Mouse (Mus musculus) testis, adult 2 months (tissue): ENCODE data around the gene Clstn2. TPM values are rescaled to one million over a fixed set of nuclear protein-coding genes. Genes with fewer than 3 reads are reported as not detected.

Experiments used
- H3K27ac ChIP-seq: fragments of 200-500 bp; 2 replicates; pipeline ENCODE4 v1.5.1; 2012; ENCODE audit warnings: low read depth, low read length; ENCODE audit not compliant: control insufficient read depth, insufficient read depth
- H3K27me3 ChIP-seq: fragments of 200-500 bp; 2 replicates; pipeline ENCODE4 v1.6.1; 2012; ENCODE audit warnings: mild to moderate bottlenecking, low read length, moderate library complexity; ENCODE audit not compliant: control insufficient read depth, insufficient read depth
- H3K36me3 ChIP-seq: fragments of 200-500 bp; 2 replicates; pipeline ENCODE4 v1.6.1; 2012; ENCODE audit warnings: mild to moderate bottlenecking, low read length; ENCODE audit not compliant: control insufficient read depth, insufficient read depth
- H3K4me1 ChIP-seq: fragments of 200-500 bp; 2 replicates; pipeline ENCODE4 v1.6.1; 2012; ENCODE audit warnings: low read length; ENCODE audit not compliant: control insufficient read depth, insufficient read depth
- H3K4me3 ChIP-seq: fragments of 200-500 bp; 2 replicates; pipeline ENCODE4 v1.5.1; 2012; ENCODE audit warnings: low read depth, mild to moderate bottlenecking, low read length, moderate library complexity, mixed read lengths; ENCODE audit not compliant: control insufficient read depth
- CTCF ChIP-seq: fragments of 200-500 bp; IDR thresholded peaks from 2 replicates; pipeline ENCODE4 v1.5.1; 2012; ENCODE audit warnings: low read depth, mild to moderate bottlenecking, inconsistent platforms, low read length, moderate library complexity; ENCODE audit not compliant: control insufficient read depth, insufficient read depth, insufficient replicate concordance
- POLR2A ChIP-seq: fragments of 200-500 bp; IDR thresholded peaks from 2 replicates; pipeline ENCODE4 v1.6.1; 2012; ENCODE audit warnings: low read depth, mild to moderate bottlenecking, inconsistent platforms, low read length, moderate library complexity; ENCODE audit not compliant: control insufficient read depth
- polyA plus RNA-seq: library from polyadenylated mRNA; depleted of rRNA; stranded (reverse); fragments of >200 nt; gene quantifications from 2 replicates; pipeline ENCODE4 v1.2.3, GENCODE M21; 2012

The Clstn2 gene
- polyA plus RNA-seq, 1 experiment: 0.43 TPM

DNA sequence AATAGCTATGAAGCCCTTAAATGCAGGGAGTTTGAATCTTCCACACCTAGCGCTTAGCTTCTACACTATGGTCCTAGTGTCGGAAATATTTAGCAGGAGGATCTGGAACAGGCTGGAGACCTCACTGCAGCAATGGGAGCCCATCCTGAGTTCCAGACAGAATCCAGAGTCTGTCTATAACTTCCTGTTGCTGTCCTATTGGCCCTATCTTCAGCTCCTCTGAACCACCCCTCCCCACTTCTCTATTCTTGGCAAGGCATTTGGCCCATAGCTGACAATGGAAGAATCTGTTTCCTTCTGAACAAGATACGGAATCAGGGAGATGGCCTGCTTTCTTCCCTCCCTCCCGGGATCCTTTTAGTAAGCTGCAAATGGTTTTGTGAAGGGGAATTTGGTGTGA, 488.6 kb downstream of the Clstn2 start:
- H3K36me3 ChIP-seq: no peaks in the 10 kb centered on the region
- no peak overlapping the region for H3K4me3 ChIP-seq
- H3K4me1 ChIP-seq: no peaks in the 10 kb centered on the region
- no peaks in the 10 kb centered on the region for H3K27me3 ChIP-seq
- no peak overlapping the region for H3K27ac ChIP-seq
- TF ChIP-seq CTCF (no peak), POLR2A (no peak)

- Histone ChIP-seq H3K27ac (no peak overlapping the region), H3K27me3 (no peaks in the 10 kb centered on the region), H3K36me3 (no peaks in the 10 kb centered on the region), H3K4me1 (no peaks in the 10 kb centered on the region), H3K4me3 (no peak overlapping the region)
- no peak for TF ChIP-seq CTCF
- TF ChIP-seq POLR2A: no peak
Measured at GRCm38 (mm10) chr9:97541419-97541818, 491.6 kb downstream of the Clstn2 start.

DNA sequence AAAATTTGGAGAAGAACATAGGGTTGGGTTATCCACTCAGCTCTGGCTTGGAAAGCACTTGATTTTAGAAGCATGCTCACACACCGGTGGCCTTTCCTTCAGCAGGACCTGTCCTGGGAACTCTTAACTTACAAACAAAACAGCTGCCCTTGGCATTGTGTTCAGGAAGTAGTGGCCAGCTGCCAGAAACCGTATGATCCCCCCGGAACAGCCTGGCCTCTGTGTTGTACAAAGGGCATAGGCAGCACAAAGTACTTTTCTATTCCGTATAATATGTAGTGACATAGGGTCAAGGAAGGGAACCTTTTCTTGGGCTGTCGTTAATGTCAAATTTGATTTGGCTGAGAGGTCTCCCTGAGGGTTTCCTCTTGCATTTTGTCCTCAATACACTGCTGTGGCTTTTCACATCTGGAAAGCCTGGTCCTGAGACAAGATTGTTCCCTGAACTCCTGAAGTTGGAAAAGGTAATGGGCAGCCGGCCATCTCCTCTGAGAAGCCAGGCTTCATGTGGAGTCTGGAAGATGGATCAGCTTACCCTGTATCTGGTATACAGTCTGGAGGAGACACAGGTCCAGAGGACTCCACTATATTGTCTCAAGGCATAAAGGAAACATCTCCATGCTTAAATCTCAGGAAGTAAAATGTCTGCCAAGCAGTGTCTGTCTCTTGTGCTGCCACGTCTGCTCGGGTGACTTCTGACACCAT, 494.8 kb downstream of the Clstn2 start:
- no peak for TF ChIP-seq CTCF
- TF ChIP-seq POLR2A: no peak
- no peak overlapping the region for H3K4me3 ChIP-seq
- no peaks in the 10 kb centered on the region for H3K36me3 ChIP-seq

DNA sequence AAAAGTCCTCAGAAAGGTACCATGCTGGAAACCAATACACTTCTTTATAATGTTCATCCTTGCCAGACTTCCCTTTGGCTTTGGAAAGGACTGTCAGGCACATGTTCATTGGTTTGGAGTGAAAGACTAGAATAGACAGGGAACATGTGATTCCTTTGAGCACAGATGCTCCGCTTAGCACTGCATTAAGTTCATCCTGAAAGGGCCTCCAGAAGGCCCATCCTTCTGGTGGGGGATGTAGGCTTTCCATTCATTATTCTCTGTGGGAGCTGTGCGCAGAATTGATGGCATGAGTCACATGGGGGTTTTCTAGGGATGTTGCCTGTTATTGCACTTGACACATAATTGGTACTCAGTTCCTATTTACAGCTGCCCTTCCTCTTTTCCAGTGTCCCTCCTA, 498.8 kb downstream of the Clstn2 start:
- Histone ChIP-seq H3K4me3 (no peak overlapping the region), H3K27me3 (no peaks in the 10 kb centered on the region), H3K4me1 (no peaks in the 10 kb centered on the region), H3K36me3 (no peaks in the 10 kb centered on the region), H3K27ac (no peak overlapping the region)
- no peak for TF ChIP-seq POLR2A
- TF ChIP-seq CTCF: no peak

More for the DNA sequence above, 494.8 kb downstream of the Clstn2 start:
- H3K27me3 ChIP-seq: no peaks in the 10 kb centered on the region
- no peak overlapping the region for H3K27ac ChIP-seq
- no peaks in the 10 kb centered on the region for H3K4me1 ChIP-seq

- Histone ChIP-seq H3K36me3 (no peaks in the 10 kb centered on the region), H3K27me3 (no peaks in the 10 kb centered on the region), H3K4me3 (no peak overlapping the region), H3K4me1 (no peaks in the 10 kb centered on the region), H3K27ac (no peak overlapping the region)
- TF ChIP-seq CTCF (no peak), POLR2A (no peak)
Measured at GRCm38 (mm10) chr9:97533306-97533705, 499.7 kb downstream of the Clstn2 start.

GRCm38 (mm10) chr9:97532536-97532935, 500.4 kb downstream of the Clstn2 start:
- Histone ChIP-seq H3K27me3 (no peaks in the 10 kb centered on the region), H3K4me1 (no peaks in the 10 kb centered on the region), H3K36me3 (no peaks in the 10 kb centered on the region), H3K27ac (no peak overlapping the region), H3K4me3 (no peak overlapping the region)
- TF ChIP-seq CTCF: no peak
- TF ChIP-seq POLR2A: no peak

DNA sequence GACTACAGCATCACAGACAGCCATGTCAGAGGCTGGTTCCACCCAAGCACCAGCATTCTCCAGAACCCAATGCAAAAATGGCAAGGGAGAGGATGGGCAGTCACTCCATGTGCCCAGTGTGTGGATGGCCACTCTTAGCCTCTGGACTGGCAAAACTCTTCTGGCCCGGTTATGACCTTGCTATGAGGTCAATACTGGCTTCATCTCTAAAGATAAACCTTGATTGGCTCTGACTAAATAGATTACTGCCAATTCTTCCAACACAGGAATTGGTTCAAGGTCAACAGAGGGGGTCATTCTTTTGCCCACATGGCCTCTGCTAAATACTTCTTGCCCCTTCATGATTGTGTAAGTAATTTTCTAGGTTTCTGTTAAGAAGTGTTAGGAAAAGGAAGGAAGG, 505.1 kb downstream of the Clstn2 start:
- TF ChIP-seq POLR2A (no peak), CTCF (no peak)
- Histone ChIP-seq H3K4me1 (no peaks in the 10 kb centered on the region), H3K4me3 (no peak overlapping the region), H3K27me3 (no peaks in the 10 kb centered on the region), H3K27ac (no peak overlapping the region), H3K36me3 (no peaks in the 10 kb centered on the region)
